Mouse (Mus musculus): ENCODE results near the gene March1.

DNA sequence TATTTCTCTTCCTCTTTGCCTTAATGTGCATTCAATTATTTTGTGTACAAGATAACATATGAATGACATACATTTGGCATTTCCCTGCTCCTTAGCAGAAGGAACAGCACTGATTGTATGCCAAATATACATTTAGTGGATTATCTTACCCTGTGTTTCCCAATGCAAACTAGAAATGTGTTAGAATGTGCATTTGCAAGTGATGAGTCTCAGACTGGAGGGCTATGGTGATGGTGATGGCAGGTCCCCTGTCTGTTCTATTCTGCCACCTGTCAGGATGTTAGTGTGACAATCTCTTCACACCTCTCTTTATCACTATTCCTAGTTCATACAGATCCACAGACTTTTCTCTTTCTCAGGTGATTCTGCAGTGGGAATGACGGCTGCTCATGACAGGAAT lies 480.4 kb downstream of the March1 start:
- TF ChIP-seq CTCF (IDR thresholded peaks at IDR 0.05; ENCODE audit: borderline replicate concordance, insufficient read depth, low read length) (no peak), POLR2A (IDR thresholded peaks at IDR 0.05; ENCODE audit: low read depth, low read length) (no peak)

All from embryonic fibroblast, embryonic 13.5 days (primary cell).